Mouse (Mus musculus) large intestine, adult 2 months (tissue): ENCODE data around the gene Hmcn1. TPM values are rescaled to one million over a fixed set of nuclear protein-coding genes. Genes with fewer than 3 reads are reported as not detected.

Source experiments
- DNase-seq: peaks from one replicate; pipeline ENCODE4 v3.0.0-alpha.2; 2012; ENCODE audit warnings: low read depth, low spot score
- WGBS: fragments of 180-500 bp; shearing (Covaris S2); methylation state at CpG from one replicate; pipeline ENCODE4 v1.1.7; 2018; 5-methylcytosine and 5-hydroxymethylcytosine counted together
- polyA plus RNA-seq: library from polyadenylated mRNA; depleted of rRNA; stranded (reverse); fragments of >200 nt; gene quantifications from 2 replicates; pipeline ENCODE4 v1.2.3, GENCODE M21; 2012

Hmcn1 gene
- polyA plus RNA-seq, 1 experiment: 2.5 TPM

- DNase-seq: no peak
- 54% methylated on average over 13 of the region's 13 CpGs for WGBS
These were observed 7.5 kb upstream of the Hmcn1 start for GRCm38 (mm10) chr1:151000714-151001113.

GRCm38 (mm10) chr1:150994612-150995011 lies 1.4 kb upstream of the Hmcn1 start:
- 24% methylated on average over 2 of the region's 2 CpGs for WGBS
- no peak for DNase-seq

- no peak for DNase-seq
- 16% methylated on average over 6 of the region's 6 CpGs for WGBS
These were observed 499 bp downstream of the Hmcn1 start for GRCm38 (mm10) chr1:150992711-150993161.

- DNase-seq: no peak
- WGBS: 14% methylated on average over 10 of the region's 10 CpGs
These were observed 1.3 kb downstream of the Hmcn1 start for GRCm38 (mm10) chr1:150991745-150992554.

- no peak for DNase-seq
- WGBS: 69% methylated on average over 4 of the region's 4 CpGs
These were observed 8.3 kb downstream of the Hmcn1 start for GRCm38 (mm10) chr1:150984888-150985287.

- DNase-seq: no peak
- 78% methylated on average over 6 of the region's 6 CpGs for WGBS
These were observed 9.1 kb downstream of the Hmcn1 start for GRCm38 (mm10) chr1:150984092-150984503.

GRCm38 (mm10) chr1:150978651-150979050 lies 14.6 kb downstream of the Hmcn1 start:
- WGBS: 89% methylated on average over 3 of the region's 3 CpGs
- no peak for DNase-seq

GRCm38 (mm10) chr1:150976263-150976662 lies 17.0 kb downstream of the Hmcn1 start:
- WGBS: 2% methylated on average over 2 of the region's 2 CpGs
- DNase-seq: no peak

- no peak for DNase-seq
- 75% methylated on average over 5 of the region's 5 CpGs for WGBS
These were observed 33.7 kb downstream of the Hmcn1 start for GRCm38 (mm10) chr1:150959486-150960074.

GRCm38 (mm10) chr1:150951004-150951403 lies 42.2 kb downstream of the Hmcn1 start:
- WGBS: 89% methylated on average over 5 of the region's 5 CpGs
- no peak for DNase-seq

GRCm38 (mm10) chr1:150950046-150950445 lies 43.2 kb downstream of the Hmcn1 start:
- no peak for DNase-seq
- WGBS: 36% methylated on average over 3 of the region's 3 CpGs

- WGBS: 86% methylated on average over 2 of the region's 2 CpGs
- no peak for DNase-seq
These were observed 44.3 kb downstream of the Hmcn1 start for GRCm38 (mm10) chr1:150948911-150949310.

- WGBS: 23% methylated on average over 2 of the region's 2 CpGs
- no peak for DNase-seq
These were observed 49.6 kb downstream of the Hmcn1 start for GRCm38 (mm10) chr1:150943601-150944000.

GRCm38 (mm10) chr1:150942143-150942542 lies 51.1 kb downstream of the Hmcn1 start:
- no peak for DNase-seq
- 93% methylated on average over 2 of the region's 2 CpGs for WGBS

GRCm38 (mm10) chr1:150936821-150937220 lies 56.4 kb downstream of the Hmcn1 start:
- 43% methylated on average over 4 of the region's 4 CpGs for WGBS
- no peak for DNase-seq

- 69% methylated on average over 9 of the region's 9 CpGs for WGBS
- DNase-seq: no peak
These were observed 59.6 kb downstream of the Hmcn1 start for GRCm38 (mm10) chr1:150933616-150934015.

- 73% methylated on average over 9 of the region's 9 CpGs for WGBS
- DNase-seq: no peak
These were observed 72.4 kb downstream of the Hmcn1 start for GRCm38 (mm10) chr1:150920860-150921259.

- 31% methylated on average over 6 of the region's 6 CpGs for WGBS
- DNase-seq: peak; percentile 39
These were observed 73.0 kb downstream of the Hmcn1 start for GRCm38 (mm10) chr1:150920276-150920675.

- peak; percentile 66 for DNase-seq
- 16% methylated on average over 2 of the region's 2 CpGs for WGBS
These were observed 78.3 kb downstream of the Hmcn1 start for GRCm38 (mm10) chr1:150914936-150915335.

- DNase-seq: no peak
- 68% methylated on average over 5 of the region's 5 CpGs for WGBS
These were observed 79.6 kb downstream of the Hmcn1 start for GRCm38 (mm10) chr1:150913586-150914136.

- 68% methylated on average over 2 of the region's 2 CpGs for WGBS
- no peak for DNase-seq
These were observed 83.6 kb downstream of the Hmcn1 start for GRCm38 (mm10) chr1:150909642-150910041.
